In the genomic region with DNA sequence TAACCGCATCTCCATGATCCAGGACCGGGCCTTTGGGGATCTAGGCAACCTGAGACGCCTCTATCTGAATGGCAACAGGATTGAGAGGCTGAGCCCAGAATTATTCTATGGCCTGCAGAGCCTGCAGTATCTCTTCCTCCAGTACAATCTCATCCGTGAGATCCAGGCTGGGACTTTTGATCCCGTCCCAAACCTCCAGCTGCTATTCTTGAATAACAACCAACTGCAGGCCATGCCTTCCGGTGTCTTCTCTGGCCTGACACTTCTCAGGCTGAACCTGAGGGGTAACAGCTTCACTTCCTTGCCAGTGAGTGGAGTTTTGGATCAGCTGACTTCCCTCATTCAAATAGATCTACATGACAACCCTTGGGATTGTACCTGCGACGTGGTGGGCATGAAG, we compare ENCODE assay signal across 11 mouse cellular contexts. TPM values are rescaled to one million over a fixed set of nuclear protein-coding genes. Genes with fewer than 3 reads are reported as not detected.
DNase-seq lines count a peak whose midpoint lies in the region; ATAC-seq lines count a peak whose summit lies in the region.
"Had no signal": no experiment of that assay in that cellular context is flagged by ENCODE, and none has a peak within 500 bp of the region (broad histone marks: within the 10 kb centered on the region; RNA-seq: fewer than 3 reads in every experiment).

No protein-coding gene starts in this region.

- no peaks in the 10 kb centered on the region for H3K36me3 ChIP-seq in kidney, embryonic 15.5 days
- H3K36me3 ChIP-seq in kidney, embryonic 14.5 days (ENCODE audit: control insufficient read depth, insufficient read depth, low read length) = no peaks in the 10 kb centered on the region
- no peaks in the 10 kb centered on the region for H3K36me3 ChIP-seq in hindbrain, embryonic 11.5 days (ENCODE audit: control insufficient read depth, insufficient read depth, low read length)
- no peaks in the 10 kb centered on the region for H3K36me3 ChIP-seq in midbrain, embryonic 15.5 days (replicated peaks)

- no peak overlapping the region for H3K27ac ChIP-seq in kidney, embryonic 15.5 days
- no peak overlapping the region for H3K27ac ChIP-seq in kidney, embryonic 14.5 days (ENCODE audit: low read depth, low read length)
- H3K27ac ChIP-seq in hindbrain, embryonic 11.5 days (ENCODE audit: low read depth, low read length) = no peak overlapping the region
- H3K27ac ChIP-seq in midbrain, embryonic 15.5 days = no peak overlapping the region
- H3K27ac ChIP-seq: forebrain, embryonic 12.5 days had no signal

- 75% methylated on average over 8 of the region's 8 CpGs for WGBS in kidney, embryonic 15.5 days
- 72% methylated on average over 8 of the region's 8 CpGs for WGBS in kidney, embryonic 14.5 days
- WGBS in hindbrain, embryonic 11.5 days = 72% methylated on average over 8 of the region's 8 CpGs
- 78% methylated on average over 8 of the region's 8 CpGs for WGBS in midbrain, embryonic 15.5 days

- ATAC-seq in kidney, embryonic 15.5 days (replicated peaks; ENCODE audit: low FRiP score) = no peak
- ATAC-seq in kidney, embryonic 14.5 days (ENCODE audit: low FRiP score, low TSS enrichment) = no peak
- ATAC-seq in hindbrain, embryonic 11.5 days (ENCODE audit: low FRiP score) = no peak
- ATAC-seq in midbrain, embryonic 15.5 days (replicated peaks) = no peak

- no peaks in the 10 kb centered on the region for H3K9me3 ChIP-seq in kidney, embryonic 15.5 days (replicated peaks)
- H3K9me3 ChIP-seq in kidney, embryonic 14.5 days (ENCODE audit: control insufficient read depth, low read length) = no peaks in the 10 kb centered on the region
- H3K9me3 ChIP-seq in hindbrain, embryonic 11.5 days (ENCODE audit: control insufficient read depth, low read length) = no peaks in the 10 kb centered on the region
- no peaks in the 10 kb centered on the region for H3K9me3 ChIP-seq in midbrain, embryonic 15.5 days
- H3K9me3 ChIP-seq: forebrain, embryonic 12.5 days had no signal

- no peak overlapping the region for H3K4me3 ChIP-seq in kidney, embryonic 15.5 days (replicated peaks)
- H3K4me3 ChIP-seq in kidney, embryonic 14.5 days (ENCODE audit: low read length) = no peak overlapping the region
- no peak overlapping the region for H3K4me3 ChIP-seq in hindbrain, embryonic 11.5 days (ENCODE audit: low read depth, low read length)
- no peak overlapping the region for H3K4me3 ChIP-seq in midbrain, embryonic 15.5 days

- H3K9ac ChIP-seq in kidney, embryonic 15.5 days = no peak overlapping the region
- no peak overlapping the region for H3K9ac ChIP-seq in kidney, embryonic 14.5 days (ENCODE audit: low read depth, low read length)
- no peak overlapping the region for H3K9ac ChIP-seq in hindbrain, embryonic 11.5 days (ENCODE audit: low read depth, low read length)
- no peak overlapping the region for H3K9ac ChIP-seq in midbrain, embryonic 15.5 days

- DNase-seq in cerebellum, adult 11-12 months = peak; percentile 12
- DNase-seq in cerebellum, adult 9-11 months = no peak
- peak; percentile 20 for DNase-seq in hindbrain, embryonic 11.5 days (ENCODE audit: low spot score)
- DNase-seq in left cerebral cortex, adult 8-10 months (ENCODE audit: low spot score in 2 of 2) = no peak
- DNase-seq in layer of hippocampus, adult 9-10 months (ENCODE audit: low spot score) = no peak
- DNase-seq: adrenal gland, adult 8-10 months had no signal

- H3K27me3 ChIP-seq in kidney, embryonic 15.5 days = peaks cover 68% of the 10 kb centered on the region
- peaks cover 45% of the 10 kb centered on the region for H3K27me3 ChIP-seq in kidney, embryonic 14.5 days (ENCODE audit: control insufficient read depth, insufficient read depth, low read length)
- H3K27me3 ChIP-seq in hindbrain, embryonic 11.5 days (ENCODE audit: control insufficient read depth, insufficient read depth, low read length) = 0 out of 2 replicates have a peak, but pooled peaks cover 3% of the 10 kb centered on the region
- H3K27me3 ChIP-seq in midbrain, embryonic 15.5 days (replicated peaks) = no peaks in the 10 kb centered on the region

- H3K4me1 ChIP-seq in kidney, embryonic 15.5 days = peaks cover 35% of the 10 kb centered on the region
- peaks cover 3% of the 10 kb centered on the region; the same call in 1 of the 2 replicates for H3K4me1 ChIP-seq in kidney, embryonic 14.5 days (ENCODE audit: control insufficient read depth, insufficient read depth, low read length)
- 0 out of 2 replicates have a peak, but pooled peaks cover 2% of the 10 kb centered on the region for H3K4me1 ChIP-seq in hindbrain, embryonic 11.5 days (replicated peaks; ENCODE audit: control insufficient read depth, insufficient read depth, low read length)
- peaks cover 26% of the 10 kb centered on the region for H3K4me1 ChIP-seq in midbrain, embryonic 15.5 days

- peak overlapping the region; percentile 94; the same call in 1 of the 2 replicates for H3K4me2 ChIP-seq in kidney, embryonic 15.5 days
- no peak overlapping the region for H3K4me2 ChIP-seq in kidney, embryonic 14.5 days (replicated peaks; ENCODE audit: low read depth, low read length)
- H3K4me2 ChIP-seq in hindbrain, embryonic 11.5 days (replicated peaks; ENCODE audit: low read depth, low read length) = no peak overlapping the region
- 0 out of 2 replicates have a peak overlapping the region, but pooled peaks have one; percentile 84 for H3K4me2 ChIP-seq in midbrain, embryonic 15.5 days

RNA-seq across cellular contexts. Expression of a gene that starts 5.4 kb away (rescaled TPM):
- 0.75 and 0.96 TPM in 2 replicates for polyA plus RNA-seq in kidney, embryonic 15.5 days (2015; fragmentation: Nextera tagmentation; extraction: Ambion mirVana)
- polyA plus RNA-seq in kidney, embryonic 14.5 days (2014; fragmentation: Nextera tagmentation; extraction: Ambion mirVana) = 0.76 and 1.2 TPM in 2 replicates
- 13.8 and 18.2 TPM in 2 replicates for polyA plus RNA-seq in hindbrain, embryonic 11.5 days (2014; fragmentation: Nextera tagmentation; extraction: Ambion mirVana)
- 31.8 and 35.1 TPM in 2 replicates for polyA plus RNA-seq in midbrain, embryonic 15.5 days (2015; fragmentation: Nextera tagmentation; extraction: Ambion mirVana)
- 10 to 100 TPM; 63.3 to 77.0 (median 68.0) TPM for total RNA-seq in left cerebral cortex, adult 8-10 months (2022)
- total RNA-seq: liver, adult 2 months had no signal
- polyA plus RNA-seq: liver, adult 2 months had no signal

Comparison
In these comparisons a context has a peak if more than half of its experiments do, and no peak if none do; other contexts are left out.
1. DNase-seq: peak in cerebellum, adult 11-12 months (single experiment) and hindbrain, embryonic 11.5 days (single experiment); none in cerebellum, adult 9-11 months (single experiment), left cerebral cortex, adult 8-10 months (0 of 2) and layer of hippocampus, adult 9-10 months (single experiment).
2. H3K4me2 ChIP-seq: peak in kidney, embryonic 15.5 days (single experiment) and midbrain, embryonic 15.5 days (single experiment); none in kidney, embryonic 14.5 days (single experiment) and hindbrain, embryonic 11.5 days (single experiment).